Mouse (Mus musculus) mesoderm, embryonic 11.5 days (tissue): Measurements from ENCODE around the gene Abat.
A peak's percentile ranks its signal among the peaks of the same experiment; 100 is the strongest.

Experiments
- DNase-seq: peaks from one replicate; pipeline ENCODE4 v3.0.0-alpha.2; 2012; ENCODE audit warnings: low read depth, low spot score

The Abat gene

GRCm38 (mm10) chr16:8631428-8631827, 118.2 kb downstream of the Abat start:
- no peak for DNase-seq

GRCm38 (mm10) chr16:8636867-8637216, 123.6 kb downstream of the Abat start:
- peak; percentile 45 for DNase-seq

GRCm38 (mm10) chr16:8637217-8638051, 124.2 kb downstream of the Abat start, which contains the start of the genes Pmm2 and Tmem186:
Gene Pmm2, plus strand, starts transcription at chr16:8637674.
Gene Tmem186, minus strand, starts transcription at chr16:8637712.
- DNase-seq: peak; percentile 94

- no peak for DNase-seq
Measured at GRCm38 (mm10) chr16:8638131-8638530, 124.9 kb downstream of the Abat start.

- DNase-seq: no peak
Measured at GRCm38 (mm10) chr16:8639466-8640191, 126.4 kb downstream of the Abat start.

- peak; percentile 44 for DNase-seq
Measured at GRCm38 (mm10) chr16:8643855-8644254, 130.6 kb downstream of the Abat start.

- DNase-seq: no peak
Measured at GRCm38 (mm10) chr16:8645546-8645945, 132.3 kb downstream of the Abat start.

- no peak for DNase-seq
Measured at GRCm38 (mm10) chr16:8650007-8650406, 136.8 kb downstream of the Abat start.

- no peak for DNase-seq
Measured at GRCm38 (mm10) chr16:8655108-8655507, 141.9 kb downstream of the Abat start.

- no peak for DNase-seq
Measured at GRCm38 (mm10) chr16:8655599-8655998, 142.4 kb downstream of the Abat start.

GRCm38 (mm10) chr16:8656256-8656655, 143.0 kb downstream of the Abat start:
- no peak for DNase-seq

- DNase-seq: no peak
Measured at GRCm38 (mm10) chr16:8658349-8658748, 145.1 kb downstream of the Abat start.

GRCm38 (mm10) chr16:8658764-8659163, 145.5 kb downstream of the Abat start:
- DNase-seq: no peak

GRCm38 (mm10) chr16:8663022-8663421, 149.8 kb downstream of the Abat start:
- DNase-seq: no peak

- no peak for DNase-seq
Measured at GRCm38 (mm10) chr16:8663606-8664539, 150.6 kb downstream of the Abat start.

- DNase-seq: no peak
Measured at GRCm38 (mm10) chr16:8665367-8665766, 152.1 kb downstream of the Abat start.

- no peak for DNase-seq
Measured at GRCm38 (mm10) chr16:8666452-8666851, 153.2 kb downstream of the Abat start.

GRCm38 (mm10) chr16:8667261-8667660, 154.0 kb downstream of the Abat start:
- DNase-seq: no peak

GRCm38 (mm10) chr16:8667814-8668213, 154.6 kb downstream of the Abat start:
- DNase-seq: no peak

- DNase-seq: no peak
Measured at GRCm38 (mm10) chr16:8668386-8668785, 155.2 kb downstream of the Abat start.

GRCm38 (mm10) chr16:8669432-8669831, 156.2 kb downstream of the Abat start:
- DNase-seq: peak; percentile 23
